Mouse (Mus musculus) stomach, postnatal 0 days (tissue): ENCODE results near the gene Myrf.

ENCODE experiments used
- CTCF ChIP-seq: IDR thresholded peaks from 2 replicates; pipeline ENCODE4 v1.5.1; 2016; ENCODE audit warnings: antibody characterized with exemption, low read depth, mild to moderate bottlenecking, moderate library complexity
- EP300 ChIP-seq: optimal IDR thresholded peaks from 2 replicates; pipeline ENCODE3; 2016; ENCODE audit warnings: antibody characterized with exemption

DNA sequence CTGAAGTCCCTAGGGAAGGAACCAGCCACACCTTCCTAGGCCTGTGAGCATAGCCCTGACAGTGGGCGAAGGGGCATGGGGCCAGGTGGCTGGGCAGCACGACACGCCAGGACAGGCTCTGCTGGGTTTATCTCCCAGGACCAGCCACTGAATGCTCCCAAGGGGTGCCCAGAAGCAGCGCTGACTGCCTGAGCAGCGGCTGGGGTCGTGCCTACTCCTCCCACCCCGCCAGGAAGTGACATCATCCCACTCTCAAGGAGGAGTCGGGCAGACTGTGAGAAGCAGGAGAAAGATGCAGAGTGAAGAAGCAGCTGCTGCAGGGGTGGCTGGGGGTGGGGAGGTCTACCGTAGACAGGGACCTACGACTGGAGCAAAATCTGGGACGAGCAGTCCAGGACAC is 32.2 kb upstream of the Myrf start:
- TF ChIP-seq CTCF (no peak), EP300 (no peak)
